Mouse (Mus musculus) heart, postnatal 0 days (tissue): ENCODE results near the gene Hes7.

Experiments used
- CTCF ChIP-seq: IDR thresholded peaks from 2 replicates; pipeline ENCODE4 v1.5.1; 2016; ENCODE audit warnings: antibody characterized with exemption, control low read depth, low read depth
- EP300 ChIP-seq: IDR thresholded peaks from 2 replicates; pipeline ENCODE4 v1.6.1; 2016; ENCODE audit warnings: antibody characterized with exemption, low read depth

DNA sequence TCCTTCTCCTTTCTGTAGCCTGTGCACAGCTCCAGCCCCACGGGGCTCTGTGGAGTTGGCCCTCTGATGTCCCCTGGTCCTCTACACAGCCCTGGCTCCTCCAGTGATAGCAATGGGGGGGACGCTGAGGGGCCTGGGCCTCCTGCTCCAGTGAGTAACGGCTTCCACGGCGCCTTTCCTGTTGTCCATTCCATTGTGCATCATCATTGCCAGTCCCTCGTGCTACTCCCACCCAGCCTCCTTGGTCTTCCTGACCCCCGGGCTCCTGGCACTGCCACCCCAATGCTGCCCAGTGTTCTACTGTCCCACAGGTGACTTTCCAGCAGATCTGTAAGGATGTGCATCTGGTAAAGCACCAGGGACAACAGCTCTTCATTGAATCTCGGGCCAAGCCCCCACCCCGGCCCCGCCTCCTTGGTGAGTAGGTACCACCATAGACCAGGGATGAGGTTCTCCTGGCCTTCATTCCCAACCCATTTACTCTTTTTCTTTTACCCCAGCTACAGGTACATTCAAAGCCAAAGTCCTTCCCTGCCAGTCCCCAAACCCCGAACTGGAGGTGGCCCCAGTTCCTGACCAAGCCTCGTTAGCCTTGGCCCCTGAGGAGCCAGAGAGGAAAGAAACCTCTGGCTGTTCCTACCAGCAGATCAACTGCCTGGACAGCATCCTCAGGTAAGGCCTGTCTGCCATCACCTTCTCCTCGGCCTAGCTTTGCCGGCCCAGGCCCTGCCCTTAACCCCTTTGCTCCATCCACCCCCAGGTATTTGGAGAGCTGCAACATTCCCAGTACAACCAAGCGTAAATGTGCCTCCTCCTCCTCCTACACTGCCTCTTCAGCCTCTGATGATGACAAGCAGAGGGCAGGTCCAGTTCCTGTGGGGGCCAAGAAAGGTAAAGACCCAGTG is 16.4 kb upstream of the Hes7 start:
- TF ChIP-seq CTCF (no peak), EP300 (no peak)
